Mouse (Mus musculus): ENCODE data around the gene Plpp3.

GRCm38 (mm10) chr4:105107943-105108640, 49.1 kb upstream of the Plpp3 start:
- no peak for TF ChIP-seq CTCF (conservative IDR thresholded peaks at IDR 0.05; ENCODE audit: low read length)
- TF ChIP-seq POU5F1 (IDR thresholded peaks at IDR 0.05; ENCODE audit: borderline replicate concordance, low read length), result no peak
